Mouse (Mus musculus) gastrocnemius, postnatal 4 days (tissue): ENCODE measurements around the gene Slc6a3. TPM values are rescaled to one million over a fixed set of nuclear protein-coding genes. Genes with fewer than 3 reads are reported as not detected.
A peak's percentile ranks its signal among the peaks of the same experiment; 100 is the strongest.

Source experiments
- DNase-seq, 2 experiments: peaks; one replicate each; pipeline ENCODE4 v3.0.0; 2021 to 2022; ENCODE audit warnings: low spot score in 2 of 2, mixed read lengths in 2 of 2
- total RNA-seq, 2 experiments: library from RNA; stranded (reverse); gene quantifications; 2 replicates each; pipeline ENCODE4 v1.2.3; 2021

Slc6a3 gene
- total RNA-seq, 2 experiments from 2014 or later, result not detected

DNA sequence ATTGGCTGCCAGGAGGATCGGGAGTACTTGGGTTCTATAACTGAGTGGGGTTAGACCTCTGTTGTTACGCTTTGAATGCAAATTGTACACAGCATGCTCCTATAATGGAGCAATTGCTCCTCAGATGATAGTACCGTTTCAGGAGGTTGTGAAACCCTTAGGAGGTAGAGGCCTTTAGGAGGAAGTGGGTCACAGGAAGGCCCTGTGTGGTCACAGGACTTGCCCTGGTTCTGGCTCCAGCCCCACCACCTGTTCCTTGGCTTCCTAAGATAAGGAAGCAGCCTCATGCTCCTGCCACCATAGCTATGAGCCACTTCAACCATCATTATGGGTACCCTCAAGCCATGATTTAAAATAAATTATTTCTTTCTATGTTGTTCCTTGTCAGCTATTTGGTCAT lies 54.9 kb downstream of the Slc6a3 start:
- DNase-seq, result no peak

DNA sequence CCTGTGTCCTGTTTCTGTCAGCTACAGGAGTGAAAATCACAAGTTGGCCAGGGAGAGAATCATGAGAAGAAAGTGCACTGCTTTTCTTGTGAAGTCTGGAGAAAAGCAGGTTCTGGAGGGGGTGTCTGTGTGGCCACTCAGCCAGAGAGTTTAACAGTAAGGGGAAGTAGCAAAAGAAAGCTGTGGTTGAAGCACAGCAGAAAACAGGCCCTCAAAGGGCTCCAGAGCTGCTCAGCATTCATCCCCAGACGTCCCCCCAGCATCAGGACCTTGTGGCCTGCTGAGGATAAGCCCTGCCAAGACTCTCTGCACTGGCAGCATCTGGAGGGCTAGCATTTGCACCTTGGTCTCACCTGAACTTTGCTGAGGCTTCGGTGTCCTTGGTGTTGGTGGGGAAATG lies 56.0 kb downstream of the Slc6a3 start:
- no peak for DNase-seq

DNA sequence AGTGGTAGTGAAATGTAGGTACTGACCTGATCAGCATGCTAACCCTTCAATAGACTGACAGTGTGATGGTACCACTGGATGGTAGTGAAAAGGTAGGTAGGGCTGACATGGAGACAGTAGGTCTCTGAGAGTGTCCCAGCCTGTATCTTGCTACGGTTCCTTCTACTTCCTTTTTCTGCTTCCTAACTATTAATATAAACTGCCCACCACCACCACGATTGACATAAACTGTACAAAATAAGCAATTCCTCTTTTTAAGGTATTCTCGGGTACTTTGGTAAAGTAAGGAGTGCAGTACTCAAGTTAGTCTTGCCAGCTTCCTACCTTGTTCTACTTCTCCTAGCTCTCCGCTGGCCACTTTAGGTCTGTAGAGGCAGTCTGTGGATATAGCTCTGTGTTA lies 59.7 kb downstream of the Slc6a3 start:
- no peak for DNase-seq

DNA sequence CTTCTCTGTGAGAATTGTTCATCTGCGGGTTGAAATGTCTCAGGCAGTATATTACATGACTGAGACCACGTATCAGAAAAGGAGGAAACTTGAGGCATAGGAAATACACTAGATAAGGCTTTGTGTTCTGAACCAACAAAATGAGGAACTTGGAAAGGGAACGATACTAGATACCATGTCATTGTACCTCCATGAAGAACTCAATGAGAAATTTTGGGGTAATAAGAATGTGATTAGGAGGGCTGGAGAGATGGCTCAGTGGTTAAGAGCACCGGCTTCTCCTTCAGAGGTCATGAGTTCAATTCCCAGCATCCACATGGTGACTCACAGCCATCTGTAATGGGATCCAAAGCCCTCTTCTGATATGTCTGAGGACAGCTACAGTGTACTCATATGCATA lies 63.7 kb downstream of the Slc6a3 start:
- no peak for DNase-seq

DNA sequence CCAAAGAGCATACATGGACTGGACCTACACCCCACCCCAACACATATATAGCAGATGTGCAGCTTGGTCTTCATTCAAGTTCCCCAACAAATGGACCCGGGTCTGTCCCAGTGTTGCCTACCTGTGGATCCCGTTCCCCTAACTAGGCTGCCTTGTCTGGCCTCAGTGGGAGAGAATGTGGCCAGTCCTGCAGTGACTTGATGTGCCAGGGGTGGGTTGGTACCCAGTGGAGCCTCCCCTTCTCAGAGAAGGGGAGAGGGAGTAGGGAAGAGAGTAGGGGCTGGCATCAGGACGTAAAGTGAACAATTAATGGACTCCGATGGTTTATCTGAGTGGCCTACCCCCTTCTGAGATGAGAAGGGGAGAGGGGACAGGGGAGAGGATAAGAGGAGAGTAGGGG lies 66.5 kb downstream of the Slc6a3 start:
- DNase-seq, result no peak

DNA sequence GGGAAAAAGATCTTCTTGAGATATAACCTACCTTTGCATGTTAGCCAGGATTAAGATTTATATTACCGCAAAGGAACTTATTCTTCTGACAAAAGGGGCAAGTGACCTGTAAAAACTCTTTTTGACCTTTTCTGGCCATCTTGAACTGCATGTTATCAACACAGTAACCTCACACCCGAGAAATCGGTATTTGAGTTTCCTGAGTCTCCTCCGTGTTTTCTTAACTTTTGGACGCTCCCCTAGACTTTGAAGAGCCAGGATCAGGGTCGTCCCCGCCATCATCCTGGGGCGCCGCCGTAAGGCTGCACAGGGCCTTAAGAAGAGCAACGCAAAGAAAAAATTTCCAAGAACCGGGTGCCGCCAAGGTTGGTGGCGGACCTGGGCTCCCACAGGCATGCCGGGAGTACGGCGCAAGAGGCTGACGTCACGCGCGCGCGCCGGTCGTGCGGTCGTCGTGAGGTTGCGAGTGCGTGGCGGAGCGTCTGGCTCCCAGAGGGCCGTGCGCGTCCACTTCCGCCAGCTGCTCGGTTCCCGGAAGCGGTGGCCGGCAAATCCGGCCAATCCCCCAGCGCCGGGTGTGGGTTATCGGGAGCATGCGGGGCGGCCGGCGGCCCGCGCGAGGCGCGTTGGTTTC lies 67.1 kb downstream of the Slc6a3 start, which contains the start of gene Clptm1l:
Clptm1l (plus strand) TSS at position 485 of the 634 bp plus-strand sequence.
- DNase-seq, result peak; percentile 94 to 96

DNA sequence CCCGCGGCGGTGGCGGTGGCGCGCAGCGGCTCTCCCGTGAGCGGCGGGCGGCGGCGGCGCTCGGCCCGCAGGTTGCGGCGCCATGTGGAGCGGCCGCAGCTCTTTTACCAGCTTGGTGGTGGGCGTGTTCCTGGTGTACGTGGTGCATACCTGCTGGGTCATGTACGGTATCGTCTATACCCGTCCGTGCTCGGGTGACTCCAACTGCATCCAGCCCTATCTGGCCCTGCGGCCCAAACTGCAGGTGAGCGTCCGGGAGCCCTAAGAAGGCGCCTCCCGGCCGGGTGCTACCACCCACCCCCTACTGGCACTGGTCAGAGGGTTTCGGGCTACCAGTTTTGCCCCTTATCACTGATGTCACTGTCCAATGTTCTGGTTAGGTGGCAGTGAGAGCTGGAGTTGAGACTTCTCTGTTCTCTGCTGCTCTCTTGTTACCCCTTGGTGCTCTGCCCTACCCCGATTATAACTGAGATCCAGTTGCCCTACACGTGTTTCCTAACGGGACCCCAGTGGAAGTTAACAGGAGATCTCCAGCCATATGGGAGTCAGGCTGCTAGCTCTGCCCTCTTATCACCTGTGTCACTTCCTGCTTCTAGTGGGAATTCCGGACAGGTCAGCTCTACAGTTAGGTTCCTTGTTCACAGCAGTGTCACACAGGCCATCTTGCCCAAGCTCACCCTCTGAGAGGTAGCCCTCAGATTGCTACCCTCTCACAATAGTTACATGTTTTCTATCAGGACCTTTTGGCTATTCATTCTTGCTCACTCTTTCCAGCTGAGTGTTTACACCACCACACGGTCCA lies 67.8 kb downstream of the Slc6a3 start:
- no peak for DNase-seq

DNA sequence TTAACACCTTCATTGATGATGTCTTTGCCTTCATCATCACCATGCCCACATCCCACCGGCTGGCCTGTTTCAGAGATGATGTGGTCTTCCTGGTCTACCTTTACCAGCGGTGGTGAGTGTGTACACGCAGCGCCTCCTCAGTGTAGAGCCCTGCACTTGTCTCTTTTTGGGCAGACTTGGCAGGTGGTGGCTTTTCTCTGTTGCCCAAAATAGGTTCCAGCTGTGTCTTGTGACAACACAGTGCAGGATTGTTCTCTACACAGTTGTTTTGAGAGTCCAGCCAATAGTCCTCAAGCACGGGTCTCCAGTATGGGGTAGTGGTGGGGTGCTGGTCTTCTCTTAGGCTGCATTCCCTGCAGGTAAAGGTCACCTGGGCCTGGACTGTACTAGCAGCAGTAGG lies 81.9 kb downstream of the Slc6a3 start:
- DNase-seq, result no peak

DNA sequence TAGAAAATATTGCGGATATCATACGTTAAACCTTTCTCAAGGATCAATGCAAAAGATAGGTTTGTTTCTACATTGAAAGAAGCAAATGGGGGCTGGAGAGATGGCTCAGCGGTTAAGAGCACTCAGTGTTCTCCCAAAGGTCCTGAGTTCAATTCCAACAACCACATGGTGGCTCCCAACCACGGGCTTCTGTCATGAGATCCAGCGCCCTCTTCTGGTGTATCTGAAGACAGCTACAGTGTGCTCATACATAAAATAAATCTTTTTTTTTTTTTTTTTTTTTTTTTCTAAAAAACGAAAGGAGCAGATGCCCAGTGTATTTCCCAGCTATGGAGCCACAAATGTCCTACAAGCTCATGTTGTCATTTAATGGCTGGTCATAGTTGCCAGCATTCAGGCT lies 84.1 kb downstream of the Slc6a3 start:
- no peak for DNase-seq

DNA sequence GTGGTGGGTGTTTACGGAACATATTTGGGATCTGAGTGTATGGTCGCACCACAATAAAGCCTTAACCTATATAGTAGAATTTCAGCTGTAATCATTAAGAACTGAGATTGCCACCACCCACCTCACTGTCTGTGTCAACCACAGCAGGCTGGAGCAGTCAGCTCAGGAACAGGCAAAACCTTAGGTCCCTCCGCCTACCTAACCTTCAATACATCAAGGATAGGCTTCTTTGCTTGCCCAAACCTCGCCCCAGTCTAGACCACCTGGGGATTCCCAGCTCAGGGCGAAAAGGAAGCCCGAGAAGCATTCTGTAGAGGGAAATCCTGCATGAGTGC lies 89.8 kb downstream of the Slc6a3 start:
- DNase-seq, result no peak

DNA sequence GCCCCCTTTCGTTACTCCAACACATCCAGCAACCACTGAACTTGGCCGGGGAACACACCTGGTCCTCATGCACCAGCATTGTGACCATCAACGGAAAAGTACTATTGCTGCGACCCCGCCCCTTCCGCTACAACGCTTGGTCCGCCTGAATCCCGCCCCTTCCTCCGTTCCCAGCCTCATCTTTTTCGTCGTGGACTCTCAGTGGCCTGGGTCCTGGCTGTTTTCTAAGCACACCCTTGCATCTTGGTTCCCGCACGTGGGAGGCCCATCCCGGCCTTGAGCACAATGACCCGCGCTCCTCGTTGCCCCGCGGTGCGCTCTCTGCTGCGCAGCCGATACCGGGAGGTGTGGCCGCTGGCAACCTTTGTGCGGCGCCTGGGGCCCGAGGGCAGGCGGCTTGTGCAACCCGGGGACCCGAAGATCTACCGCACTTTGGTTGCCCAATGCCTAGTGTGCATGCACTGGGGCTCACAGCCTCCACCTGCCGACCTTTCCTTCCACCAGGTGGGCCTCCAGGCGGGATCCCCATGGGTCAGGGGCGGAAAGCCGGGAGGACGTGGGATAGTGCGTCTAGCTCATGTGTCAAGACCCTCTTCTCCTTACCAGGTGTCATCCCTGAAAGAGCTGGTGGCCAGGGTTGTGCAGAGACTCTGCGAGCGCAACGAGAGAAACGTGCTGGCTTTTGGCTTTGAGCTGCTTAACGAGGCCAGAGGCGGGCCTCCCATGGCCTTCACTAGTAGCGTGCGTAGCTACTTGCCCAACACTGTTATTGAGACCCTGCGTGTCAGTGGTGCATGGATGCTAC lies 90.4 kb downstream of the Slc6a3 start, which contains the start of gene Tert:
Tert (plus strand) TSS at position 167 of the 805 bp plus-strand sequence.
- peak in 1 of 2 experiments; percentile 38 for DNase-seq

Other genes with a start within 250 kb of the Slc6a3 start
- 10 to 100 TPM; 31.9 to 34.4 TPM for gene Mrpl36, start 208.2 kb upstream of the Slc6a3 start, total RNA-seq
- gene Ndufs6, start 208.2 kb upstream of the Slc6a3 start, total RNA-seq, result 100 to 1,000 TPM; 246 TPM
- gene Lpcat1, start 69.5 kb upstream of the Slc6a3 start, total RNA-seq, result 10 to 100 TPM; 17.8 to 19.0 TPM
- 10 to 100 TPM; 62.5 to 67.4 TPM for gene Clptm1l, start 67.3 kb downstream of the Slc6a3 start, total RNA-seq
- 1 to 10 TPM; 1.1 to 1.4 TPM for gene Tert, start 90.2 kb downstream of the Slc6a3 start, total RNA-seq
- gene Slc6a18, start 141.3 kb downstream of the Slc6a3 start, total RNA-seq, result 1 to 10 TPM in 1 of 2 experiments, under 1 TPM in 1; 0.56 to 1.6 TPM
- gene Slc6a19, start 168.1 kb downstream of the Slc6a3 start, total RNA-seq, result under 1 TPM; 0.08 to 0.29 TPM
- 10 to 100 TPM; 11.8 to 13.3 TPM for gene Slc12a7, start 196.3 kb downstream of the Slc6a3 start, total RNA-seq